Mouse (Mus musculus) C3H10T1/2 (cell line): ENCODE results near the gene Npat. TPM values are rescaled to one million over a fixed set of nuclear protein-coding genes. Genes with fewer than 3 reads are reported as not detected.

Experiments
- polyA plus RNA-seq, 2 experiments: library from polyadenylated mRNA; unstranded; fragments of >200 nt; fragmentation: generic; extraction: Trizol; gene quantifications; one replicate each; pipeline ENCODE4 v1.2.1; 2012; ENCODE audit warnings: missing spikeins in 2 of 2

Gene Npat
- 1 to 10 TPM in 1 of 2 experiments, under 1 TPM in 1; 0.15 to 1.2 TPM for polyA plus RNA-seq

DNA sequence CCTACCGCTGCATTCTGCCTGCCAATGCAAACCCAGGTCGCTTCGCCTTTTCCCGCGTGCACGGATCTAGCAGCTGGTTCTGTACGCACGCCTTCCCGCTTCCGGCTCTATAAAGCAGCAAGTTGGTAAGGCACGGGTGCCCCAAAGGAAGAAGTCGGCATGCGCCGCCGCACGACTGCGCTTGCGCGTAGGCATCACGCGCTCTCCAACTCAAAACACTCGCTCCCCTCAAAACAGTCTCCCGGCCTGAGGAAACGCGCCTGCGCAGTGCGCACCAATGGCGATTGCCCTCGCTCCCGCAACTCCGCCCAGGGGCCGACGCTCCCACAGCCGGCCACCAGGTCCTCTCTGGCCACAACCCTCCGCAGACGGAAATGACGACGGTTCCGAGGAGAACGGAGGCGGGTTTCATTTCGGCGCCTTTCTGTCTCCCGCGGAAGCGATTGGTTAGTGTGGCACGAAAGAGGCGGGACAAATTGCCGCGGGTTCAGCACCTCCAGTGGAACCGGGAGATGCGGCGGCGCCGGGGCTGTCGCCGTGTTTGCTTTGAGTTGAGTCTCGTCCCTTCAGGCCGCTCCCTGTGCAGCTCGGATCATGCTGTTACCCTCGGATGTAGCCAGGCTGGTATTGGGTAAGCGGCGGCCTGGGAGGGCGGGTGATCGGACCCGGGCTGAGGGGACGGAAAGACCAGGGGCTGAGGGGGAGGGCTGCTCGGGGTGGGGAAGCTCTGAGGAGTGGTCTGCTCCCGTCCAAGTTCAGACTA lies at the start of gene Npat, which contains the start of gene Atm:
Gene Npat, plus strand, starts transcription at position 490 of the 763 bp plus-strand sequence.
Gene Atm, minus strand, starts transcription at position 183 of the 763 bp plus-strand sequence.

DNA sequence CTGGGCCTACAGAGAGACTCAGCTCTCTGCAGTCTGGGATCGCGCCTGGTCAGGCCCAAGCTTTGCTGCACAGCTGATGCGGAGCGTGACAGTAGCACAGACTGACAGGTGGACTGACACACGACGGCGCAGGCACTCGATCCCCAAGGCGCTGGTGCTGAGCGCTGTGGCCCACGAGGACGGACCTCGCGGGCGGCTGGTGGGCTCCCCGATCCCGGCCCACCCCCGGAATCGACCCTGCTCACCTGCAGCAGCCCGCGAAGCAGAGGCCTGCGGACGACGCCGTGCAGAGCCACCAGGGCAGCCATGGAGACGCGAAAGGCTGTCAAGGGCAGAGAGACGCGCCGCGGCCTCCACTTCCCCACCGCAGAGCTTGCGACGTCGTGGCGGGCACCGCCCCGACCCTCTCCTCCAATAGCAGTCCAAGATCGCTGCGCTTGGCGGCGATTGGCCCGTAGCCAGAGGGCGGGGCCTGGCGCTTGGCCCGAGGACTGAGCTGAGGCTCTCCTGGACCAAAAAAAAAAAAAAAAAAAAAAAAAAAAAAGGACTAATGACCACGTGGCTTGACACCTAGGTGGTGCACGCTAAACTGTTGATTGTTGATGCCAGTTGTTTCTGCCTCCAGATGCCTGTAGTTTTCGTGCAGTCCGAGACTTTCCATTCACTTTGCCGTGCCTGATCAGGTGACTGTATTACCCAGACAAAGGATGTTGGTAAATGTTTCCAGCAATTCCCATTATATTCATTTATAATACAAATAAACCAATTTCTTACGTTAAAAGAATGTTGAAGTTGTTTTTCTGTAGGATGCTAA lies 73.3 kb downstream of the Npat start, which contains the start of gene Acat1:
Gene Acat1, minus strand, starts transcription at position 415 of the 814 bp plus-strand sequence.

Other genes with a start within 250 kb of the Npat start
- under 1 TPM in 1 of 2 experiments, not detected in 1; 0.01 TPM for gene Exph5, start 235.4 kb upstream of the Npat start, polyA plus RNA-seq
- 10 to 100 TPM in 1 of 2 experiments, under 1 TPM in 1; 0.82 to 11.2 TPM for gene Kdelc2, start 153.0 kb upstream of the Npat start, polyA plus RNA-seq
- under 1 TPM in 1 of 2 experiments, not detected in 1; 0.15 TPM for gene 4930550C14Rik, start 134.7 kb upstream of the Npat start, polyA plus RNA-seq
- under 1 TPM; 0.16 to 0.60 TPM for gene Atm, start 307 bp upstream of the Npat start, polyA plus RNA-seq
- gene Acat1, start 73.3 kb downstream of the Npat start, polyA plus RNA-seq = 10 to 100 TPM; 11.2 to 48.1 TPM
- gene Cul5, start 133.0 kb downstream of the Npat start, polyA plus RNA-seq = 1 to 10 TPM in 1 of 2 experiments, under 1 TPM in 1; 0.57 to 3.4 TPM
- gene Rab39, start 169.2 kb downstream of the Npat start, polyA plus RNA-seq = not detected
- gene Slc35f2, start 234.5 kb downstream of the Npat start, polyA plus RNA-seq = not detected